Mouse (Mus musculus): ENCODE measurements around the gene Gpx6. TPM values are rescaled to one million over a fixed set of nuclear protein-coding genes. Genes with fewer than 3 reads are reported as not detected.
A peak's percentile ranks its signal among the peaks of the same experiment; 100 is the strongest.

Gpx6 gene
- total RNA-seq, 2 experiments from 2014 or later, result not detected

- intact Hi-C loops (cut with DNase I), result loop anchor here (5.0 to 10.0 kb wide), 2 partner anchors 50 to 93 kb away; no protein-coding TSS in a partner anchor
- peak; percentile 16 for DNase-seq
- Histone ChIP-seq H3K27ac (no peak overlapping the region), H3K4me3 (peak overlapping the region; percentile 79)
- TF ChIP-seq CTCF (IDR thresholded peaks at IDR 0.05), result no peak
Measured at GRCm38 (mm10) chr13:21327424-21327823, 15.5 kb downstream of the Gpx6 start.

DNA sequence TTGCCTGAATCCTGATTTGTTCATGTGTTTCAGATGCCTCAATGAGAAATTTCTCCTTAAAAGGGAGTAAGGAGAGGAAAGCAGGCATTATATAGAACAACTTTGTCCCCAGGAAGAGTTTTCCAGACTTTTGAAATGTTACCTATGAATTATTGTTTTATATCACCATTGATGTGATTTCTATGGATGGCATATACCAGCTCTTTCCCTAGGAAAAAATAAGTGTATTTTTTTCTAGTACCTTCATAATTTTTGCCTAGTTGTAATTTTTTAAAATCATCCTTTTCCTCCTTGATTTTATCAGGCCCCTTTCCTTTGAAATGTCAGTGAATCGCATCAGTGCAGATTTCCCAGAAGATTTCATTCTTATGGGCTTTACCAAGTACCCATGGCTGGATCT, 34.7 kb downstream of the Gpx6 start, which contains the start of gene Olfr1367:
TSS of gene Olfr1367 (plus strand) at position 301 of the 400 bp plus-strand sequence.
- intact Hi-C loops (cut with DNase I), result no loop called here
- H3K27ac ChIP-seq, result no peak within 1 kb of the TSS
- DNase-seq, result no peak
- no peak within 1 kb of the TSS for H3K4me3 ChIP-seq
- no peak for TF ChIP-seq CTCF (IDR thresholded peaks at IDR 0.05)

DNA sequence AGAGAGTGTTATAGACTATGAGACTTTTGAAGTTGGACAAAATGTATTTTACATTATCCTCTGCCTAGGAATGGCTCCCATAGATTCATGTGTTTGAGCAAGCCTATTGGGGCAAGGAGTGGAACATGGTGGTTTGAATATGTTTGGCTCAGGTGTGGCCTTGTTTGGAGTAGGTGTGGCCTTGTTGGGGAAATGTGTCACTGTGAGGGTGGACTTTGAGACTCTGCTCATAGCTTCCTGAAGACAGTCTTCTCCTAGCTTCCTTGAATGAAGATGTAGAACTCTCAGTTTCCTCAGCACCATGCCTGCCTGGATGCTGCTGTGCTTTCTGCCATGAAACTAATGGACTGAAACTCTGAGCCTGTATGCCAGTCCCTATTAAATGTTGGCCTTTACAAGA, 38.7 kb downstream of the Gpx6 start:
- no peak for TF ChIP-seq CTCF (IDR thresholded peaks at IDR 0.05)
- no peak for DNase-seq
- Histone ChIP-seq H3K27ac (no peak overlapping the region), H3K4me3 (no peak overlapping the region)
- intact Hi-C loops (cut with DNase I), result no loop called here

DNA sequence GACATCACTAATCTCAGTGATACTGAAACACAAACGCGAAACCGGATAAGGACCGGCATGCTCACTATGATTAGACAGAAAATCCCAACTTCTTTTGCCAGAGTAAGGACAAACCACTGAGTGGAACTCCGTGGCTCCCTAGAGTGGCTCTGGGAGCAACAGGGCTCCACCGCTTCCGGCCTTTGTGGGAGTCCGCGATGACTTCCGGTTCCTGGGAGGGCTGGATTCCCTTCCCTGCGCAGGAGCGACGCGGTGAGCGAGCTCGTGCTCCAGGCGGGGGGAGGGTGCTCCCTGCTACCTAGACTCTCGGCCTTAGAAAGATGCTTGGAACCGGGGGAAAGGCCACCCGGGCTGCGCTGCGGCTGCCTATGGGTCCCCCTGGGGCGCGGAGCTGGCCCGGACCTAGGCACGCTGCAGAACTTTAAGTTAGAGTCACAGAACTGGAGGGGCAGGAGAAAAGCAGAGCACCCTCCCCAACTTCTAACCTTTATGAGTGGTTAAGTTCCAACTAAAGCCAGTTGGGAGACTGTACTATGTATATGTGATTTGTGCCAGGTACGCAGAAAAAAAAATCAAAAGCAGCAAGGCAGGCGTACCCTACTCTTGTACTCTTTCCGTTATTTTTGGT, 50.8 kb downstream of the Gpx6 start, which contains the start of gene Zscan12:
TSS of gene Zscan12 (plus strand) at position 200 of the 628 bp plus-strand sequence.
- intact Hi-C loops (cut with DNase I), result loop anchor here (2.0 to 5.0 kb wide), 3 partner anchors 40 to 168 kb away; partner anchors contain the start of genes Zkscan3, Zkscan8 and Zscan26
- DNase-seq, result peak; percentile 94
- H3K4me3 ChIP-seq, result peak within 1 kb of the TSS; percentile 97
- H3K27ac ChIP-seq, result peak within 1 kb of the TSS; percentile 97
- no peak for TF ChIP-seq CTCF (IDR thresholded peaks at IDR 0.05)

- intact Hi-C loops (cut with DNase I), result loop anchor here (2.0 to 5.0 kb wide), 3 partner anchors 39 to 167 kb away; partner anchors contain the start of genes Zkscan3, Zkscan8 and Zscan26
- no peak for TF ChIP-seq CTCF (IDR thresholded peaks at IDR 0.05)
Measured at GRCm38 (mm10) chr13:21363719-21364118, 51.8 kb downstream of the Gpx6 start.

GRCm38 (mm10) chr13:21366635-21367034, 54.7 kb downstream of the Gpx6 start:
- H3K27ac ChIP-seq, result no peak overlapping the region
- intact Hi-C loops (cut with DNase I), result no loop called here
- no peak for TF ChIP-seq CTCF (IDR thresholded peaks at IDR 0.05)
- H3K4me3 ChIP-seq, result no peak overlapping the region
- no peak for DNase-seq

More at GRCm38 (mm10) chr13:21363719-21364118, 51.8 kb downstream of the Gpx6 start:
- DNase-seq, result no peak
- Histone ChIP-seq H3K4me3 (peak overlapping the region; percentile 97), H3K27ac (no peak overlapping the region)

Other genes with a start within 250 kb of the Gpx6 start
- not detected for gene Olfr1370, start 237.2 kb upstream of the Gpx6 start, total RNA-seq (2021)
- gene Olfr1369-ps1, start 200.6 kb upstream of the Gpx6 start, total RNA-seq (2021), result not detected
- not detected for gene Olfr263, start 182.5 kb upstream of the Gpx6 start, total RNA-seq (2021)
- not detected for gene Olfr1368, start 166.3 kb upstream of the Gpx6 start, total RNA-seq (2021)
- 10 to 100 TPM; 23.8 to 26.4 TPM for gene Trim27, start 132.7 kb upstream of the Gpx6 start, total RNA-seq (2021)
- gene Gpx5, start 19.4 kb upstream of the Gpx6 start, total RNA-seq (2021), result not detected
- not detected for gene Olfr1367, start 34.8 kb downstream of the Gpx6 start, total RNA-seq (2021)
- gene Zscan12, start 50.7 kb downstream of the Gpx6 start, total RNA-seq (2021), result 1 to 10 TPM; 6.9 to 8.7 TPM
- gene Zkscan3, start 90.6 kb downstream of the Gpx6 start, total RNA-seq (2021), result 10 to 100 TPM; 16.2 to 20.6 TPM
- gene Pgbd1, start 128.9 kb downstream of the Gpx6 start, total RNA-seq (2021), result under 1 TPM; 0.18 to 0.59 TPM
- 10 to 100 TPM; 13.6 to 14.5 TPM for gene Zscan26, start 141.6 kb downstream of the Gpx6 start, total RNA-seq (2021)
- gene Nkapl, start 156.4 kb downstream of the Gpx6 start, total RNA-seq (2021), result under 1 TPM; 0.14 to 0.15 TPM
- under 1 TPM; 0.38 to 0.50 TPM for gene Zkscan4, start 166.8 kb downstream of the Gpx6 start, total RNA-seq (2021)
- not detected for gene Gm10065, start 167.3 kb downstream of the Gpx6 start, total RNA-seq (2021)
- gene AK157302, start 183.1 kb downstream of the Gpx6 start, total RNA-seq (2021), result 10 to 100 TPM; 21.8 to 23.3 TPM
- gene Gm11273, start 189.3 kb downstream of the Gpx6 start, total RNA-seq (2021), result 100 to 1,000 TPM; 119 to 160 TPM
- 1 to 10 TPM; 4.7 to 6.1 TPM for gene Zkscan8, start 219.0 kb downstream of the Gpx6 start, total RNA-seq (2021)
- not detected for gene Olfr1366, start 230.7 kb downstream of the Gpx6 start, total RNA-seq (2021)
- not detected for gene Olfr1535, start 247.8 kb downstream of the Gpx6 start, total RNA-seq (2021)

All from gastrocnemius, adult 2 months (tissue).